Mouse (Mus musculus): ENCODE measurements around the gene Sars2. TPM values are rescaled to one million over a fixed set of nuclear protein-coding genes. Genes with fewer than 3 reads are reported as not detected.

The Sars2 gene
- total and polyA plus RNA-seq, 3 experiments, result 10.5 to 24.9 (median 17.1) TPM

- H3K4me2 ChIP-seq (ENCODE audit: insufficient read depth, low read depth, poor library complexity, severe bottlenecking), result no peak overlapping the region
- in situ Hi-C loops (cut with MboI; ENCODE audit: low pct_ligation_motif_present, low pct_unique_long_range_greater_than_20kb, low sequenced_read_pairs) (loop anchor here (25.0 kb wide), 1 partner anchor 258 kb away; no protein-coding TSS in a partner anchor), dilution Hi-C loops (cut with MboI; ENCODE audit: extremely low pct_ligation_motif_present, extremely low pct_unique_long_range_greater_than_20kb, low sequenced_read_pairs) (no loop called here)
- no peak overlapping the region for H3K4me3 ChIP-seq (replicated peaks in 1 of 3; ENCODE audit: low read depth in 2 of 3, low read length in 2 of 3, poor library complexity in 1 of 3)
- TF ChIP-seq MEF2A (IDR thresholded peaks at IDR 0.05; ENCODE audit: borderline replicate concordance, low read depth, low read length), result no peak
- TF ChIP-seq MYC (IDR thresholded peaks at IDR 0.05; ENCODE audit: low read depth, low read length), result no peak
- TF ChIP-seq KAT2A (IDR thresholded peaks at IDR 0.05; ENCODE audit: insufficient replicate concordance, low read length), result no peak
- TF ChIP-seq NELFE (IDR thresholded peaks at IDR 0.05; ENCODE audit: low read depth, low read length), result no peak
- TF ChIP-seq JUN (IDR thresholded peaks at IDR 0.05; ENCODE audit: insufficient read depth, low read depth, low read length), result no peak
- no peak for TF ChIP-seq MAX (IDR thresholded peaks at IDR 0.05; ENCODE audit: low read length)
- no peak for TF ChIP-seq ELF1 (IDR thresholded peaks at IDR 0.05; ENCODE audit: low read depth, low read length)
- no peak for TF ChIP-seq GABPA (IDR thresholded peaks at IDR 0.05; ENCODE audit: insufficient replicate concordance, low read depth, low read length)
- TF ChIP-seq CHD1 (IDR thresholded peaks at IDR 0.05; ENCODE audit: low read depth, low read length), result no peak
- no peak for TF ChIP-seq TBP (conservative IDR thresholded peaks at IDR 0.05; ENCODE audit: low read depth, low read length)
- TF ChIP-seq BHLHE40 (IDR thresholded peaks at IDR 0.05; ENCODE audit: low read depth, low read length), result no peak
- no peak for TF ChIP-seq ZKSCAN1 (IDR thresholded peaks at IDR 0.05; ENCODE audit: borderline replicate concordance, low read depth, low read length)
- no peak for TF ChIP-seq UBTF (IDR thresholded peaks at IDR 0.05; ENCODE audit: low read depth, low read length)
- TF ChIP-seq ZC3H11A (IDR thresholded peaks at IDR 0.05; ENCODE audit: low read depth, low read length), result no peak
- no peak for TF ChIP-seq POLR2AphosphoS2 (IDR thresholded peaks at IDR 0.05; ENCODE audit: low read depth, low read length)
- TF ChIP-seq HCFC1 (IDR thresholded peaks at IDR 0.05; ENCODE audit: low read depth, low read length), result no peak
- no peak for TF ChIP-seq E2F4 (IDR thresholded peaks at IDR 0.05; ENCODE audit: insufficient replicate concordance, low read depth, low read length)
- TF ChIP-seq TCF12 (IDR thresholded peaks at IDR 0.05; ENCODE audit: low read depth, low read length), result no peak
- TF ChIP-seq MAFK (IDR thresholded peaks at IDR 0.05; ENCODE audit: insufficient replicate concordance, low read length), result no peak
- no peaks in the 10 kb centered on the region for H3K79me2 ChIP-seq (replicated peaks; ENCODE audit: control insufficient read depth, extremely low read depth, insufficient read depth, poor library complexity, severe bottlenecking)
- H3K9me3 ChIP-seq (replicated peaks; ENCODE audit: low read length), result no peaks in the 10 kb centered on the region
- H3K27ac ChIP-seq (ENCODE audit: insufficient read depth, low read depth), result peak overlapping the region; percentile 35
- H3K27me3 ChIP-seq (replicated peaks), result no peaks in the 10 kb centered on the region
- peaks cover 32 to 52% of the 10 kb centered on the region in 2 experiments for H3K4me1 ChIP-seq (ENCODE audit: control insufficient read depth in 1 of 2, insufficient read depth in 2 of 2)
- H3K9ac ChIP-seq (ENCODE audit: insufficient read depth, low read depth), result no peak overlapping the region
- DNase-seq (ENCODE audit: extremely low read depth), result no peak
- H3K36me3 ChIP-seq (replicated peaks in 1 of 2; ENCODE audit: control insufficient read depth in 1 of 2, insufficient read depth in 1 of 2, low read length in 1 of 2), result peaks cover 38 to 71% of the 10 kb centered on the region in 2 experiments
These were observed 37.0 kb downstream of the Sars2 start for GRCm38 (mm10) chr7:28778825-28779224.

GRCm38 (mm10) chr7:28780067-28780658 lies 38.4 kb downstream of the Sars2 start:
- dilution Hi-C loops (cut with MboI; ENCODE audit: extremely low pct_ligation_motif_present, extremely low pct_unique_long_range_greater_than_20kb, low sequenced_read_pairs), result no loop called here
- peaks cover 34 to 65% of the 10 kb centered on the region in 2 experiments for H3K4me1 ChIP-seq (ENCODE audit: control insufficient read depth in 1 of 2, insufficient read depth in 2 of 2)
- peak; percentile 95 for DNase-seq (ENCODE audit: extremely low read depth)
- no peaks in the 10 kb centered on the region for H3K27me3 ChIP-seq (replicated peaks)
- H3K9ac ChIP-seq (ENCODE audit: insufficient read depth, low read depth), result peak overlapping the region; percentile 64
- peak overlapping the region; percentile 99 for H3K27ac ChIP-seq (ENCODE audit: insufficient read depth, low read depth)
- H3K4me3 ChIP-seq (replicated peaks in 1 of 3; ENCODE audit: low read depth in 2 of 3, low read length in 2 of 3, poor library complexity in 1 of 3), result peak overlapping the region in 2 of 3 experiments; percentile 27 to 31
- peak overlapping the region; percentile 56 for H3K4me2 ChIP-seq (ENCODE audit: insufficient read depth, low read depth, poor library complexity, severe bottlenecking)
- no peaks in the 10 kb centered on the region for H3K79me2 ChIP-seq (replicated peaks; ENCODE audit: control insufficient read depth, extremely low read depth, insufficient read depth, poor library complexity, severe bottlenecking)
- H3K9me3 ChIP-seq (replicated peaks; ENCODE audit: low read length), result no peaks in the 10 kb centered on the region
- in situ Hi-C loops (cut with MboI; ENCODE audit: low pct_ligation_motif_present, low pct_unique_long_range_greater_than_20kb, low sequenced_read_pairs), result loop anchor here (25.0 kb wide), 1 partner anchor 257 kb away; no protein-coding TSS in a partner anchor
- H3K36me3 ChIP-seq (replicated peaks in 1 of 2; ENCODE audit: control insufficient read depth in 1 of 2, insufficient read depth in 1 of 2, low read length in 1 of 2), result peaks cover 32 to 71% of the 10 kb centered on the region in 2 experiments
- no peak; the same call in 1 of the 2 replicates for TF ChIP-seq JUND (conservative IDR thresholded peaks at IDR 0.05; ENCODE audit: low read depth, low read length)
- TF ChIP-seq MAFK (IDR thresholded peaks at IDR 0.05; ENCODE audit: insufficient replicate concordance, low read length), result no peak; the same call in 1 of the 2 replicates
- no peak for TF ChIP-seq RCOR1 (conservative IDR thresholded peaks at IDR 0.05; ENCODE audit: low read depth, low read length)
- no peak for TF ChIP-seq KAT2A (IDR thresholded peaks at IDR 0.05; ENCODE audit: insufficient replicate concordance, low read length)
- TF ChIP-seq UBTF (IDR thresholded peaks at IDR 0.05; ENCODE audit: low read depth, low read length), result no peak
- TF ChIP-seq MAX (IDR thresholded peaks at IDR 0.05; ENCODE audit: low read length), result peak; percentile 9; the same call in 1 of the 2 replicates
- TF ChIP-seq JUN (IDR thresholded peaks at IDR 0.05; ENCODE audit: insufficient read depth, low read depth, low read length), result no peak
- peak; percentile 89 for TF ChIP-seq SIN3A (IDR thresholded peaks at IDR 0.05; ENCODE audit: low read length)
- no peak for TF ChIP-seq EP300 (IDR thresholded peaks at IDR 0.05; ENCODE audit: low read length)
- peak; percentile 11; the same call in 1 of the 2 replicates for TF ChIP-seq HCFC1 (IDR thresholded peaks at IDR 0.05; ENCODE audit: low read depth, low read length)
- TF ChIP-seq E2F4 (IDR thresholded peaks at IDR 0.05; ENCODE audit: insufficient replicate concordance, low read depth, low read length), result no peak
- TF ChIP-seq NRF1 (IDR thresholded peaks at IDR 0.05; ENCODE audit: low read depth, low read length), result no peak
- TF ChIP-seq IRF4 (IDR thresholded peaks at IDR 0.05; ENCODE audit: low read depth, low read length), result peak; percentile 62
- no peak for TF ChIP-seq USF2 (conservative IDR thresholded peaks at IDR 0.05; ENCODE audit: low read depth, low read length)
- no peak for TF ChIP-seq BHLHE40 (IDR thresholded peaks at IDR 0.05; ENCODE audit: low read depth, low read length)
- no peak for TF ChIP-seq GABPA (IDR thresholded peaks at IDR 0.05; ENCODE audit: insufficient replicate concordance, low read depth, low read length)
- TF ChIP-seq MYC (IDR thresholded peaks at IDR 0.05; ENCODE audit: low read depth, low read length), result peak; percentile 73; the same call in 1 of the 2 replicates
- TF ChIP-seq CHD1 (IDR thresholded peaks at IDR 0.05; ENCODE audit: low read depth, low read length), result no peak
- TF ChIP-seq ZMIZ1 (IDR thresholded peaks at IDR 0.05; ENCODE audit: low read depth, low read length), result no peak; the same call in 1 of the 2 replicates
- peak; percentile 96 for TF ChIP-seq SMC3 (IDR thresholded peaks at IDR 0.05; ENCODE audit: low read depth, low read length)
- TF ChIP-seq TCF12 (IDR thresholded peaks at IDR 0.05; ENCODE audit: low read depth, low read length), result peak; percentile 83

All from CH12.LX (cell line).